Mouse (Mus musculus) kidney, adult 2 months (tissue): Measurements from ENCODE around the gene Cep170.

ENCODE experiments used
- CTCF ChIP-seq: fragments of 200-500 bp; conservative IDR thresholded peaks from 2 replicates; pipeline ENCODE4 v1.5.1; 2011; ENCODE audit warnings: low read depth, mild to moderate bottlenecking, control low read depth, low read length, moderate library complexity, mixed read lengths; ENCODE audit not compliant: insufficient read depth, insufficient read length
- POLR2A ChIP-seq: fragments of 200-500 bp; IDR thresholded peaks from one replicate; pipeline ENCODE4 v1.6.1; 2011; ENCODE audit warnings: low read depth, low read length, control low read depth

DNA sequence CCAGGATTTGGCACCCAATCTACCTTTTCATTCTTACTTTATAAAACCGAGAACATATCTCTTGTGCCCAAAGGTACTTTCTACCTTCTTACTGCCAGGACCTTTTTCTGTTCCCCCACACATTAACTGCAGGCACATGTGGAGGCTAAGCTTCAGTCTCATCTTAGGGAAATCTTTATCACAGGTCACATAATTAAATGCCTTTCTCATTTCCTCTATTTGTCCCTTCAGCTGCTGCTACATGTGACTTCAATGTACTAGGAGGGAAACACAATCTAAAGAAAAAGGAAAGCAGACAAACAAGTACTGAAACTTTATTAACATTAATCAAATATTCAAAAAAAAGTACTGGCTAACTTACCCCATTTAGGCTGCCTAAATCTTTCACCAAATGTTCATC lies 21.7 kb downstream of the Cep170 start:
- TF ChIP-seq CTCF, result no peak
- no peak for TF ChIP-seq POLR2A
